Mouse (Mus musculus): ENCODE measurements at regions not wholly inside any gene's neighbourhood (a gene's known extent, or its start where the extent isn't known, plus 50 kb on each side); places are given as distances from the start of the nearest gene placed in this dataset.
A peak's percentile ranks its signal among the peaks of the same experiment; 100 is the strongest.

DNA sequence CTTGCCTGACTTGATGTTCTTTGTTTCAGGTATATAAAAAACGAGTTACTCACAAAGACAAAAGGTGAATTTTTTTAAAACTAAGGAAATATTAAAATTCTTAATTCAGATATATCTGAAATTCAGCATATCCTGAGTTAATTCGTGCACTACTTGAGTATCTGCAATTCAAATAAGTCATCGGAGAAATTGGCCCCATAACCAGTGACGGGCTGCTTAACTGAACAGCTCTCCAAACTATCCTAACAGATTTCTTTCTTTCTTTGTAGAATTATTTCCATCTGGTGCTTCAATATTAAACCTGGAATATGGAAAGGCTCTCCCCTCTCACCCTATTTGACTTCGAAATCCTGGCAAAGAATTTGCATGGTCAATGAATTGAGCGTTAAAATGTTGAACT, 202.2 kb upstream of the Cxadr start:
- Histone ChIP-seq H3K36me3 (ENCODE audit: insufficient read depth, low read length) (no peaks in the 10 kb centered on the region), H3K9me3 (ENCODE audit: low read length) (no peaks in the 10 kb centered on the region), H3K4me3 (replicated peaks; ENCODE audit: low read length) (no peak overlapping the region), H3K27me3 (ENCODE audit: insufficient read depth, low read length) (no peaks in the 10 kb centered on the region), H3K4me1 (replicated peaks; ENCODE audit: low read depth, low read length) (peaks cover 7% of the 10 kb centered on the region)
- TF ChIP-seq CTCF (conservative IDR thresholded peaks at IDR 0.05; ENCODE audit: low read length) (no peak), NANOG (IDR thresholded peaks at IDR 0.05; ENCODE audit: borderline replicate concordance, low read length) (no peak), POU5F1 (IDR thresholded peaks at IDR 0.05; ENCODE audit: borderline replicate concordance, low read length) (no peak)

- Histone ChIP-seq H3K36me3 (ENCODE audit: insufficient read depth, low read length) (no peaks in the 10 kb centered on the region), H3K27me3 (ENCODE audit: insufficient read depth, low read length) (no peaks in the 10 kb centered on the region), H3K9me3 (ENCODE audit: low read length) (no peaks in the 10 kb centered on the region), H3K4me3 (replicated peaks; ENCODE audit: low read length) (no peak overlapping the region), H3K4me1 (replicated peaks; ENCODE audit: low read depth, low read length) (peaks cover 7% of the 10 kb centered on the region)
- no peak for TF ChIP-seq POU5F1 (IDR thresholded peaks at IDR 0.05; ENCODE audit: borderline replicate concordance, low read length)
- TF ChIP-seq NANOG (IDR thresholded peaks at IDR 0.05; ENCODE audit: borderline replicate concordance, low read length), result no peak
Observed at GRCm38 (mm10) chr16:78098555-78098954, 202.7 kb upstream of the Cxadr start.

- TF ChIP-seq POU5F1 (IDR thresholded peaks at IDR 0.05; ENCODE audit: borderline replicate concordance, low read length) (no peak), CTCF (conservative IDR thresholded peaks at IDR 0.05; ENCODE audit: low read length) (peak; percentile 15; the same call in 1 of the 2 replicates), NANOG (IDR thresholded peaks at IDR 0.05; ENCODE audit: borderline replicate concordance, low read length) (no peak)
- H3K27me3 ChIP-seq (ENCODE audit: insufficient read depth, low read length), result no peaks in the 10 kb centered on the region
- H3K36me3 ChIP-seq (ENCODE audit: insufficient read depth, low read length), result no peaks in the 10 kb centered on the region
- H3K9me3 ChIP-seq (ENCODE audit: low read length), result no peaks in the 10 kb centered on the region
- H3K4me1 ChIP-seq (replicated peaks; ENCODE audit: low read depth, low read length), result peaks cover 2% of the 10 kb centered on the region
- H3K4me3 ChIP-seq (replicated peaks; ENCODE audit: low read length), result no peak overlapping the region
Observed at GRCm38 (mm10) chr16:78096571-78096970, 204.7 kb upstream of the Cxadr start.

- H3K27me3 ChIP-seq (ENCODE audit: insufficient read depth, low read length), result no peaks in the 10 kb centered on the region
- H3K4me1 ChIP-seq (replicated peaks; ENCODE audit: low read depth, low read length), result no peaks in the 10 kb centered on the region
- H3K36me3 ChIP-seq (ENCODE audit: insufficient read depth, low read length), result no peaks in the 10 kb centered on the region
- H3K9me3 ChIP-seq (ENCODE audit: low read length), result no peaks in the 10 kb centered on the region
- no peak overlapping the region for H3K4me3 ChIP-seq (replicated peaks; ENCODE audit: low read length)
- TF ChIP-seq CTCF (conservative IDR thresholded peaks at IDR 0.05; ENCODE audit: low read length) (no peak), NANOG (IDR thresholded peaks at IDR 0.05; ENCODE audit: borderline replicate concordance, low read length) (no peak), POU5F1 (IDR thresholded peaks at IDR 0.05; ENCODE audit: borderline replicate concordance, low read length) (no peak)
Observed at GRCm38 (mm10) chr16:78090155-78090554, 211.1 kb upstream of the Cxadr start.

DNA sequence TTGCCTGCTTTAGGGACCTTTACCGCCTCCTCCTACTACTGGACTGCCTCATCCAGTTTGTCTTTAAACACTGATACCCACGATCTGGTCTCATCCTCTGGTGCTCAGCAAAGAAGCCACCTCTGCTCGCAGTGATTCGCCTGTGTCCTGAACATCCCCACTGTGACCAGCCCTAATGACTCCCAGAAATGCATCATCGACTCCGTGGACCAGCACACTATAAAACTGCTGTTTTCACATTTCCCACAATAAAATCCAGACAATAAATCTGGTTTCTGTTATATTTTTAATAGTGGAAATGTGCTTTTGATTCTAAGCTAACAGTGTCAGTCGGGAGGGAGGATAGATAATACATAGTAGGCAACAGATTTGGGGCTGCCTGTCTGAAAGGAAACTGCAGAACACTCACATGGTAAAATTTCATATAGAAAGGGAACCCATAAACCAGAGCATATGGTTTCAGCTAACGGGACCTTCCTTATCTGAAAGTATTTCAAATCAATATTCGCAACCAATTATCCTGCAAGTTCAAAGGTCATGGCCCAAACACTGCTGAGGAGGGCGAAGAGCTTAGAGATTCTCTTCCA, 233.7 kb upstream of the Cxadr start:
- TF ChIP-seq POU5F1 (IDR thresholded peaks at IDR 0.05; ENCODE audit: borderline replicate concordance, low read length) (no peak), CTCF (conservative IDR thresholded peaks at IDR 0.05; ENCODE audit: low read length) (no peak), NANOG (IDR thresholded peaks at IDR 0.05; ENCODE audit: borderline replicate concordance, low read length) (no peak)
- Histone ChIP-seq H3K9me3 (ENCODE audit: low read length) (no peaks in the 10 kb centered on the region; the same call in 1 of the 2 replicates), H3K4me1 (replicated peaks; ENCODE audit: low read depth, low read length) (no peaks in the 10 kb centered on the region), H3K27me3 (ENCODE audit: insufficient read depth, low read length) (no peaks in the 10 kb centered on the region), H3K36me3 (ENCODE audit: insufficient read depth, low read length) (no peaks in the 10 kb centered on the region), H3K4me3 (replicated peaks; ENCODE audit: low read length) (no peak overlapping the region)

DNA sequence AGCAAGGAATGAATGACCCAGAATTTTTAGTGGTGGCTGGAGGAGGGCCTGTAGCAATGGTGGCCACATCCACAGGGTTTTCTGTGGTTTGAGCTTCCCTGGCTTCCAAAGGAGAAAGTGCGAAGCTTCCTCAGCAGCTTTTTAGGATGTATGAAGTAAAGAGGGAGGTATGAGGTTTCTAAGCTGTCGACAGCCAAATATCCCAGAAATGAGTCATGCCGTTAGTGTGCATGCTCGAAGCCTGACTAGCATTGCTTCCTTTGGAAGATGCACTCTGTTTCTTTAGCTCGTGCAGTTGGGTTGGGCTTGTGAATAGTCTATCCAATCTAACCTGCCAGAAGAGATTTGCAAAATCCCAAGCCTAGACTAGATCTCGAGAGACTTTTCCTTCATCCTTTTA, 240.8 kb upstream of the Cxadr start:
- Histone ChIP-seq H3K27me3 (ENCODE audit: insufficient read depth, low read length) (no peaks in the 10 kb centered on the region), H3K9me3 (ENCODE audit: low read length) (peaks cover 5% of the 10 kb centered on the region; the same call in 1 of the 2 replicates), H3K36me3 (ENCODE audit: insufficient read depth, low read length) (no peaks in the 10 kb centered on the region), H3K4me1 (replicated peaks; ENCODE audit: low read depth, low read length) (no peaks in the 10 kb centered on the region), H3K4me3 (replicated peaks; ENCODE audit: low read length) (no peak overlapping the region)
- TF ChIP-seq NANOG (IDR thresholded peaks at IDR 0.05; ENCODE audit: borderline replicate concordance, low read length), result no peak
- TF ChIP-seq CTCF (conservative IDR thresholded peaks at IDR 0.05; ENCODE audit: low read length), result no peak
- no peak for TF ChIP-seq POU5F1 (IDR thresholded peaks at IDR 0.05; ENCODE audit: borderline replicate concordance, low read length)

GRCm38 (mm10) chr16:78057549-78057948, 243.7 kb upstream of the Cxadr start:
- TF ChIP-seq CTCF (conservative IDR thresholded peaks at IDR 0.05; ENCODE audit: low read length) (no peak), POU5F1 (IDR thresholded peaks at IDR 0.05; ENCODE audit: borderline replicate concordance, low read length) (no peak), NANOG (IDR thresholded peaks at IDR 0.05; ENCODE audit: borderline replicate concordance, low read length) (no peak)
- H3K27me3 ChIP-seq (ENCODE audit: insufficient read depth, low read length), result no peaks in the 10 kb centered on the region

DNA sequence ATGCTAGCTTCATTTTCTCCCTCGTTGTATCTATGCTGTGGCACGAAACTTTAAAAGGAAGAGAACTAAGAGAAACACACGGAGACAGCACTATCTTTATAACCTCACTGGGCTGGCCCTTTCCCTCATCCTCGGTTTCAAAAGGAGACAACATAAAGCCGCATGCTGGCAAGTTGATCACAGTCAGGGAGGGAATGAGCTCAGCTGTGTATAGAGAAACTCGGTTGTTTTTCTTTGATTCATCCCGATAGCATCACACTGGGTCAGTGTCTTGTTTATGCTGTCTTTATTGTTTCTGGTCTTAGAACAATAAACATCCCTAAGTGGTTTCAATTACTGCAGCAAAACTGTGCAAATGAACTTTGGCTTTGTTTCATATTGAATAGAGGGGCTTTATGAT, 249.2 kb upstream of the Cxadr start:
- Histone ChIP-seq H3K27me3 (ENCODE audit: insufficient read depth, low read length) (no peaks in the 10 kb centered on the region), H3K4me3 (replicated peaks; ENCODE audit: low read length) (no peak overlapping the region), H3K36me3 (ENCODE audit: insufficient read depth, low read length) (no peaks in the 10 kb centered on the region), H3K9me3 (ENCODE audit: low read length) (no peaks in the 10 kb centered on the region), H3K4me1 (replicated peaks; ENCODE audit: low read depth, low read length) (no peaks in the 10 kb centered on the region)
- TF ChIP-seq CTCF (conservative IDR thresholded peaks at IDR 0.05; ENCODE audit: low read length), result no peak
- no peak for TF ChIP-seq POU5F1 (IDR thresholded peaks at IDR 0.05; ENCODE audit: borderline replicate concordance, low read length)
- TF ChIP-seq NANOG (IDR thresholded peaks at IDR 0.05; ENCODE audit: borderline replicate concordance, low read length), result no peak

More at GRCm38 (mm10) chr16:78057549-78057948, 243.7 kb upstream of the Cxadr start:
- no peaks in the 10 kb centered on the region for H3K36me3 ChIP-seq (ENCODE audit: insufficient read depth, low read length)
- H3K9me3 ChIP-seq (ENCODE audit: low read length), result peaks cover 5% of the 10 kb centered on the region; the same call in 1 of the 2 replicates
- H3K4me3 ChIP-seq (replicated peaks; ENCODE audit: low read length), result no peak overlapping the region
- no peaks in the 10 kb centered on the region for H3K4me1 ChIP-seq (replicated peaks; ENCODE audit: low read depth, low read length)

Data from E14TG2a.4 (cell line).